Mouse (Mus musculus) G1E (cell line): ENCODE measurements around the gene Prrx2. TPM values are rescaled to one million over a fixed set of nuclear protein-coding genes. Genes with fewer than 3 reads are reported as not detected.

ENCODE experiments used
- ATAC-seq: 2 replicates; pipeline ENCODE4 v1.8.0; 2016; ENCODE audit warnings: mild to moderate bottlenecking; ENCODE audit not compliant: insufficient number of reproducible peaks, poor library complexity, low FRiP score, severe bottlenecking; ENCODE audit errors: extremely low read depth
- DNase-seq: peaks from one replicate; pipeline ENCODE4 v3.0.0; 2012; ENCODE audit warnings: low spot score
- H3K27me3 ChIP-seq: 2 replicates; pipeline ENCODE4 v1.6.1; 2012; ENCODE audit warnings: mild to moderate bottlenecking, low read length, inconsistent platforms; ENCODE audit not compliant: insufficient read depth
- H3K36me3 ChIP-seq: replicated peaks from 2 replicates; pipeline ENCODE3; 2012; ENCODE audit warnings: mild to moderate bottlenecking, inconsistent platforms
- H3K4me1 ChIP-seq: 2 replicates; pipeline ENCODE4 v1.6.1; 2012; ENCODE audit warnings: low read depth, low read length, inconsistent platforms, mixed read lengths; ENCODE audit not compliant: insufficient read depth
- H3K4me3 ChIP-seq: 2 replicates; pipeline ENCODE4 v1.5.1; 2012; ENCODE audit warnings: low read depth, mild to moderate bottlenecking, inconsistent platforms, low read length, moderate library complexity, mixed read lengths
- H3K9me3 ChIP-seq: replicated peaks from 2 replicates; pipeline ENCODE4 v1.6.1; 2012; ENCODE audit warnings: inconsistent platforms
- CTCF ChIP-seq: IDR thresholded peaks from 2 replicates; pipeline ENCODE4 v1.5.1; 2012; ENCODE audit warnings: low read depth, low read length, inconsistent platforms, mixed read lengths
- GATA1 ChIP-seq: IDR thresholded peaks from 2 replicates; pipeline ENCODE4 v1.6.1; 2012; ENCODE audit warnings: borderline replicate concordance, low read length, inconsistent platforms, mixed read lengths
- GATA2 ChIP-seq: IDR thresholded peaks from 2 replicates; pipeline ENCODE4 v1.6.1; 2012; ENCODE audit warnings: low read depth, low read length, inconsistent platforms, borderline replicate concordance
- POLR2AphosphoS5 ChIP-seq: IDR thresholded peaks from 2 replicates; pipeline ENCODE4 v1.6.1; 2012; ENCODE audit warnings: low read depth, low read length, inconsistent platforms; ENCODE audit not compliant: insufficient replicate concordance
- TAL1 ChIP-seq: conservative IDR thresholded peaks from 2 replicates; pipeline ENCODE4 v1.6.1; 2012; ENCODE audit warnings: low read depth, low read length, inconsistent platforms, mixed read lengths
- polyA plus RNA-seq: library from polyadenylated mRNA; stranded (reverse); fragments of >175 nt; gene quantifications from 2 replicates; pipeline ENCODE4 v1.2.3, GENCODE M21; 2012
- total RNA-seq, 2 experiments: library from RNA; stranded (forward) in 1 of 2; stranded (reverse) in 1 of 2; fragments of 200-1000 nt in 1 of 2; fragments of >200 nt in 1 of 2; fragmentation: Nextera tagmentation in 1 of 2; gene quantifications; 2 replicates each; pipeline ENCODE4 v1.2.3; 2014 to 2017

Prrx2 gene
- total and polyA plus RNA-seq, 3 experiments: not detected

DNA sequence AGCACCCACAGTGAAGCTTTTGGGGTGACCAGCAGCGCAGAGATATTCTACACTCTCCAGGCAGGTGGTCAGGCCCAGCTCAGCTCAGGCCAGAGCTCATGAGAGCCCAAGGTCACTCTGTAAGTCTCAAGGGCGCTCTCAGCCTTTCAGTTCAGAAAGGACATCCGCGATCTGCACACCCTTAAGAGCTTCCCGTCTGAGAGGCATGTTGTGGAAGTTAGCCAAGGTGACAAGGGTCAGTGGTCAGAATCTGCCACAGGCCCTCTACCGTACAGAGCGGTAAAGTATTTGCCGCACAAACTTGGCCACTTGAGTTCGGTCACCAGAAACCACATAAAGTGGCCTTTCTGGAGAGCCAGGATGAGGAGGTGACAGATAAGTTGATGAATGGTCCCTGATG is 28.8 kb downstream of the Prrx2 start:
- Histone ChIP-seq H3K4me1 (no peaks in the 10 kb centered on the region; the same call in 1 of the 2 replicates), H3K4me3 (no peak overlapping the region), H3K9me3 (no peaks in the 10 kb centered on the region), H3K27me3 (peaks cover 9% of the 10 kb centered on the region), H3K36me3 (no peaks in the 10 kb centered on the region)
- no peak for DNase-seq
- no peak for ATAC-seq
- TF ChIP-seq GATA2 (no peak), POLR2AphosphoS5 (no peak), TAL1 (no peak), GATA1 (no peak), CTCF (no peak)

DNA sequence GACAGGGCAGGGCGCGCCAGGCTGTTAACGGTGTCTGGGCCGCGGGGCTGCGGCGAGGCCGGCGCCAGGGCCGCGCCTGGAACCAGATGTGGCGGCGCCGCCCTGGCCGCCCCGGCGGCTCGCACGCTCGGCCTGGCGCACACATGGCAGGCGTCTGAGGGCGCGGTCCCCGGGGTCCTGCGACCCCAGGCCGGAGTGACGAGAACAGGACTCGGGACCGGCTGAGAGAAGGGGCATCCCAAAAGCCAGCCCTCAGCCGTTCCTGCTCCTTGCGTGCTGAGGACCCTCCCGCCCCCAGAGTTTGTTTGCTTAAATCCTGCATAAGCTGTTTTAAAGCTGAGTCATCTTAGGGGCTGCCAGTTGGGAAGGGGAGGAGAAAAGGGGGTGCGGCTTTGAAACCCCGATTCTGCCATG is 30.2 kb downstream of the Prrx2 start:
- Histone ChIP-seq H3K4me3 (no peak overlapping the region), H3K4me1 (no peaks in the 10 kb centered on the region; the same call in 1 of the 2 replicates), H3K9me3 (no peaks in the 10 kb centered on the region), H3K36me3 (no peaks in the 10 kb centered on the region), H3K27me3 (peaks cover 7% of the 10 kb centered on the region)
- no peak for TF ChIP-seq POLR2AphosphoS5
- no peak for TF ChIP-seq GATA1
- TF ChIP-seq CTCF: no peak
- no peak for TF ChIP-seq GATA2
- TF ChIP-seq TAL1: no peak
- ATAC-seq: no peak
- no peak for DNase-seq

- Histone ChIP-seq H3K9me3 (no peaks in the 10 kb centered on the region), H3K36me3 (no peaks in the 10 kb centered on the region), H3K4me3 (no peak overlapping the region), H3K4me1 (no peaks in the 10 kb centered on the region; the same call in 1 of the 2 replicates), H3K27me3 (peaks cover 7% of the 10 kb centered on the region)
- DNase-seq (no peak), ATAC-seq (no peak)
- TF ChIP-seq CTCF (no peak), GATA1 (no peak)
Observed at GRCm38 (mm10) chr2:30865426-30865825, 30.7 kb downstream of the Prrx2 start.

- no peak for ATAC-seq
- TF ChIP-seq GATA2: no peak
- TF ChIP-seq GATA1: no peak
- no peak for TF ChIP-seq TAL1
- no peak for TF ChIP-seq CTCF
- TF ChIP-seq POLR2AphosphoS5: no peak
- Histone ChIP-seq H3K9me3 (no peaks in the 10 kb centered on the region), H3K27me3 (peaks cover 14% of the 10 kb centered on the region), H3K4me3 (no peak overlapping the region), H3K36me3 (no peaks in the 10 kb centered on the region), H3K4me1 (no peaks in the 10 kb centered on the region)
- DNase-seq: no peak
Observed at GRCm38 (mm10) chr2:30870863-30871262, 36.1 kb downstream of the Prrx2 start.

- no peaks in the 10 kb centered on the region for H3K36me3 ChIP-seq
- no peak overlapping the region for H3K4me3 ChIP-seq
- H3K9me3 ChIP-seq: no peaks in the 10 kb centered on the region
- DNase-seq: no peak
- peaks cover 14% of the 10 kb centered on the region for H3K27me3 ChIP-seq
- TF ChIP-seq GATA2 (no peak), GATA1 (no peak), POLR2AphosphoS5 (no peak), CTCF (no peak), TAL1 (no peak)
- H3K4me1 ChIP-seq: no peaks in the 10 kb centered on the region
- no peak for ATAC-seq
Observed at GRCm38 (mm10) chr2:30872669-30873068, 37.9 kb downstream of the Prrx2 start.

DNA sequence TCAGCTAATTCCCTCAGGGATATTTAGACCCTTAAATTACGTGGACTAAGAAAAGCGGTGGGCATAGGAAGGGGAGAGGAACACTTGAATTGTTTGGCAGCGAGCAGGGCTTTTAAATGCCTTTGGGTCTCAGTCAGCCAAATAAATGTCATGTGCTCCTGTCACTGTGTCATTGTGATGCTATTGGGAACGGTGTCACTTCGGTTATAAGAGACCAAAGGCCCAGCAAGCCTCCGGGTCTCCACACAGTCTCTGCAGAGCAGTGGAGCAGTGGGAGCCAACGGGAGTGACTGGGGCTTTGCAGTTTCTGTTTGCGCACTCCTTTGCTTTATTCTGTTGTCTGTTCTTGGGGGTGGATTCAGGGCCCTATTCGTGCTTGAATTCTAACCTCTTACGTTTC is 39.7 kb downstream of the Prrx2 start:
- Histone ChIP-seq H3K9me3 (peaks cover 6% of the 10 kb centered on the region), H3K4me1 (no peaks in the 10 kb centered on the region), H3K4me3 (no peak overlapping the region), H3K36me3 (no peaks in the 10 kb centered on the region), H3K27me3 (peaks cover 21% of the 10 kb centered on the region)
- TF ChIP-seq GATA1 (no peak), GATA2 (no peak), CTCF (no peak), POLR2AphosphoS5 (no peak), TAL1 (no peak)
- no peak for DNase-seq
- ATAC-seq: no peak

DNA sequence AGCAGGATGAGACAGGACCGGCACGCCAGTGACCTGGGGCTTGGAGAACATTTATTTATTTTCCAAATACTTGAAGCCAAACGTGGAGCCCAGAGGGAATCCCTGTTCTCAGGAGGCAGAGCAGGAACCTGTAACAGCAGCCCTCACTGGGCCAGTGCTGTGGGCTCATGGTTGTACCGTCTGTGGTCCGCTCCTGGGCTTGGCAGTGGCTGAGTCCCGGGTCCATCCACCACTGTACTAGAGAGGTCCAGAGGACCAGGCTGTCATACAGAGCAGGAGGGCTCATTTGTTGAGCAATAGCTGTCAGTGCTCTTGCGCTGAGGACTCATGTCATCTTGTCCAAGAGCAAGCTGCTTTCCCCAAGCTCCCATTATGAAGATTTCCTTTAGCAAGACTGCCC is 40.3 kb downstream of the Prrx2 start:
- no peak overlapping the region for H3K4me3 ChIP-seq
- TF ChIP-seq TAL1 (no peak), GATA2 (no peak), POLR2AphosphoS5 (no peak), CTCF (no peak), GATA1 (no peak)
- H3K36me3 ChIP-seq: no peaks in the 10 kb centered on the region
- H3K27me3 ChIP-seq: peaks cover 22% of the 10 kb centered on the region
- ATAC-seq: no peak
- H3K9me3 ChIP-seq: peaks cover 6% of the 10 kb centered on the region
- no peak for DNase-seq
- H3K4me1 ChIP-seq: no peaks in the 10 kb centered on the region
